Comparison of ENCODE assay signal across 10 mouse cellular contexts in genomic region chr7:66528881-66529280, GRCm38 (mm10).
DNase-seq lines count a peak whose midpoint lies in the region; TF ChIP-seq lines count a peak whose summit lies in the region.
"Had no signal": no experiment of that assay in that cellular context is flagged by ENCODE, and none has a peak within 500 bp of the region (broad histone marks: within the 10 kb centered on the region; RNA-seq: fewer than 3 reads in every experiment).

No protein-coding gene starts in this region.

- H3K4me1 ChIP-seq in kidney, adult 2 months (ENCODE audit: control insufficient read depth, insufficient read depth, low read length), result no peaks in the 10 kb centered on the region
- peaks cover 19% of the 10 kb centered on the region for H3K4me1 ChIP-seq in embryonic facial prominence, embryonic 10.5 days

- no peak for TF ChIP-seq POLR2A in kidney, adult 2 months (IDR thresholded peaks at IDR 0.05; ENCODE audit: low read depth, low read length)

- whole genome bisulfite sequencing in kidney, adult 2 months, result 63% methylated on average over 4 of the region's 4 CpGs
- 80% methylated on average over 4 of the region's 4 CpGs for WGBS in embryonic facial prominence, embryonic 10.5 days

- peak; percentile 5 for DNase-seq in kidney, adult 2 months
- no peak for DNase-seq in kidney, adult 18-20 months
- DNase-seq in embryonic facial prominence, embryonic 10.5 days (ENCODE audit: low spot score), result peak; percentile 6
- peak; percentile 3 for DNase-seq in kidney, adult 9 months
- DNase-seq in lung, postnatal 36 days, result peak; percentile 82
- no peak for DNase-seq in cerebellum, adult 8-10 months
- DNase-seq in layer of hippocampus, adult 9-11 months, result no peak
- no peak for DNase-seq in left cerebral cortex, adult 18-20 months (ENCODE audit: low spot score in 2 of 2)
- DNase-seq: forebrain, postnatal 0 days had no signal

- no peaks in the 10 kb centered on the region for H3K27me3 ChIP-seq in kidney, adult 2 months (replicated peaks; ENCODE audit: control insufficient read depth, insufficient read depth, low read length)
- no peaks in the 10 kb centered on the region for H3K27me3 ChIP-seq in embryonic facial prominence, embryonic 10.5 days (replicated peaks; ENCODE audit: low read depth, poor library complexity, severe bottlenecking)
- H3K27me3 ChIP-seq: limb, embryonic 15.5 days had no signal

- no peak overlapping the region for H3K27ac ChIP-seq in kidney, adult 2 months (ENCODE audit: insufficient read depth, low read depth, low read length)
- no peak overlapping the region for H3K27ac ChIP-seq in embryonic facial prominence, embryonic 10.5 days (replicated peaks)
- H3K27ac ChIP-seq: limb, embryonic 15.5 days had no signal

- TF ChIP-seq CTCF in kidney, adult 2 months (conservative IDR thresholded peaks at IDR 0.05; ENCODE audit: insufficient read depth, insufficient read length, low read depth, low read length), result no peak

- no peak overlapping the region for H3K4me3 ChIP-seq in kidney, adult 2 months (ENCODE audit: insufficient read depth, low read depth, low read length)
- no peak overlapping the region for H3K4me3 ChIP-seq in embryonic facial prominence, embryonic 10.5 days
- H3K4me3 ChIP-seq: limb, embryonic 15.5 days had no signal

- H3K9me3 ChIP-seq in embryonic facial prominence, embryonic 10.5 days, result no peaks in the 10 kb centered on the region
- H3K9me3 ChIP-seq: limb, embryonic 15.5 days had no signal

- no peaks in the 10 kb centered on the region for H3K36me3 ChIP-seq in kidney, adult 2 months (ENCODE audit: control insufficient read depth, insufficient read depth, low read length)
- H3K36me3 ChIP-seq in embryonic facial prominence, embryonic 10.5 days (replicated peaks), result no peaks in the 10 kb centered on the region
- H3K36me3 ChIP-seq: limb, embryonic 15.5 days had no signal

Comparison
In these comparisons a context has a peak if more than half of its experiments do, and no peak if none do; other contexts are left out.
1. DNase-seq: peak in kidney, adult 2 months (single experiment), embryonic facial prominence, embryonic 10.5 days (single experiment), kidney, adult 9 months (single experiment) and lung, postnatal 36 days (single experiment); none in kidney, adult 18-20 months (single experiment), cerebellum, adult 8-10 months (single experiment), layer of hippocampus, adult 9-11 months (single experiment) and left cerebral cortex, adult 18-20 months (0 of 2).